Mouse (Mus musculus) midbrain, embryonic 12.5 days (tissue): Measurements from ENCODE around the gene Rbm18. TPM values are rescaled to one million over a fixed set of nuclear protein-coding genes. Genes with fewer than 3 reads are reported as not detected.
A peak's percentile ranks its signal among the peaks of the same experiment; 100 is the strongest.
"Not testable (repeated sequence)": the region's sequence is repeated elsewhere in the genome, so short reads cannot be mapped to it uniquely, and the experiment has no call there.

Source experiments
- ATAC-seq: fragments of 200-750 bp; cut with Nextera tagmentation; 2 replicates; pipeline ENCODE4 v1.8.0; 2017; ENCODE audit warnings: low read depth, moderate TSS enrichment, moderate library complexity; ENCODE audit not compliant: low FRiP score
- H3K27ac ChIP-seq: fragments of 300-500 bp; sonication (generic); replicated peaks from 2 replicates; pipeline ENCODE4 v1.5.1; 2016; ENCODE audit warnings: mild to moderate bottlenecking
- H3K27me3 ChIP-seq: fragments of 300-500 bp; sonication (generic); 2 replicates; pipeline ENCODE4 v1.6.1; 2016; ENCODE audit warnings: mild to moderate bottlenecking
- H3K36me3 ChIP-seq: fragments of 300-500 bp; sonication (generic); 2 replicates; pipeline ENCODE4 v1.6.1; 2016
- H3K4me1 ChIP-seq: fragments of 300-500 bp; sonication (generic); 2 replicates; pipeline ENCODE4 v1.6.1; 2016
- H3K4me2 ChIP-seq: fragments of 300-500 bp; sonication (generic); replicated peaks from 2 replicates; pipeline ENCODE4 v1.6.1; 2016; ENCODE audit warnings: mild to moderate bottlenecking, moderate library complexity
- H3K4me3 ChIP-seq: fragments of 300-500 bp; sonication (generic); 2 replicates; pipeline ENCODE4 v1.5.1; 2016; ENCODE audit warnings: mild to moderate bottlenecking
- H3K9ac ChIP-seq: fragments of 300-500 bp; sonication (generic); replicated peaks from 2 replicates; pipeline ENCODE4 v1.6.1; 2016; ENCODE audit warnings: mild to moderate bottlenecking, moderate library complexity
- H3K9me3 ChIP-seq: fragments of 300-500 bp; sonication (generic); 2 replicates; pipeline ENCODE4 v1.6.1; 2016; ENCODE audit warnings: mild to moderate bottlenecking
- WGBS: fragments of 180-500 bp; shearing (Covaris S2); methylation state at CpG from one replicate; pipeline ENCODE4 v1.1.7; 2016; 5-methylcytosine and 5-hydroxymethylcytosine counted together
- polyA plus RNA-seq: library from polyadenylated mRNA; unstranded; fragments of >200 nt; fragmentation: Nextera tagmentation; extraction: Ambion mirVana; gene quantifications from 2 replicates; pipeline ENCODE4 v1.2.1, GENCODE M21; 2016

The Rbm18 gene
- polyA plus RNA-seq, 1 experiment from 2014 or later, result 128 TPM

DNA sequence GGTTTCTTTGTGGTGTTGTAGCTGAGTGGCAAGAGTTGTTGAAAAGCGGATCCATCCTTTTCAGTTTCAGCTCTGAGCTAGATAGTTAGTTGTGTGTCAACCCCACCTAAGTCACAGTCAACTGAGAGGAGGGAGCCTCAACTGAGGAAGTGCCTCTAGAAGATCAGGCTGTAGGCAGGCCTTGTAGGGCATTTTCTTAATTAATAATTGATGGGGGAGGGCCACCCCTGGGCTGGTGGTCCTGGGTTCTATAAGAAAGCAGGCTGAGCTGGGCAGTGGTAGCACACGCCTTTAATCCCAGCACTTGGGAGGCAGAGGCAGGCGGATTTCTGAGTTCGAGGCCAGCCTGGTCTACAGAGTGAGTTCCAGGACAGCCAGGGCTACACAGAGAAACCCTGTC is 15.8 kb upstream of the Rbm18 start:
- not testable (repeated sequence) for H3K4me1 ChIP-seq, H3K27ac ChIP-seq, H3K27me3 ChIP-seq, H3K4me3 ChIP-seq, H3K9me3 ChIP-seq, H3K4me2 ChIP-seq, H3K9ac ChIP-seq, ATAC-seq
- WGBS, result 95% methylated on average over 4 of the region's 4 CpGs
- peaks cover 37% of the 10 kb centered on the region for H3K36me3 ChIP-seq

DNA sequence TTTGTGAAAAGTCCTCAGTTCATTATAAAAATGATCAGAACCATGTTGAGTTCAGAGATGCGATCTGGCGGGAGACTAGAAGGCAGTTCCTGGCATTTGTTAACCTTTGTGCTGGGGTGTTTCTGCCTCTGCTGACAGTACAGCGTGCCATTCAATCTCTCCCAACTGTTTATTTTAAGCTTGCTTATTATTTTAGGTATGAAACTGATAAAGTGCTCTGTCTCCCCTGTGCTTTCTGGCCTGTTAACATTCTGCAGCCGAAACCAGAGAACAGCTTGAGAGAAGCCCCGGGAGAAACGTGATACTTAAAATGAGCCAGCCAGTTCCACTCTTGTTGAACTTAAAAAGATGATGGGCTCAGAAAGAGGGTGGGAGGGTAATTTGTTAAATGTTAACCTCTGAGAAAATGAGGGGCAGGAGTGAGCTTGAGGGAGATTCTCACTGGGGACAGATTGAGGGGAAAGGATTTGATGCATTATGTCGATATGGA is 12.3 kb upstream of the Rbm18 start:
- no peaks in the 10 kb centered on the region for H3K27me3 ChIP-seq
- no peak overlapping the region for H3K9ac ChIP-seq
- no peak overlapping the region for H3K4me3 ChIP-seq
- H3K9me3 ChIP-seq, result no peaks in the 10 kb centered on the region
- no peaks in the 10 kb centered on the region for H3K4me1 ChIP-seq
- H3K4me2 ChIP-seq, result no peak overlapping the region
- WGBS, result 85% methylated on average over 7 of the region's 7 CpGs
- H3K36me3 ChIP-seq, result peaks cover 15% of the 10 kb centered on the region
- no peak overlapping the region for H3K27ac ChIP-seq
- ATAC-seq, result no peak

DNA sequence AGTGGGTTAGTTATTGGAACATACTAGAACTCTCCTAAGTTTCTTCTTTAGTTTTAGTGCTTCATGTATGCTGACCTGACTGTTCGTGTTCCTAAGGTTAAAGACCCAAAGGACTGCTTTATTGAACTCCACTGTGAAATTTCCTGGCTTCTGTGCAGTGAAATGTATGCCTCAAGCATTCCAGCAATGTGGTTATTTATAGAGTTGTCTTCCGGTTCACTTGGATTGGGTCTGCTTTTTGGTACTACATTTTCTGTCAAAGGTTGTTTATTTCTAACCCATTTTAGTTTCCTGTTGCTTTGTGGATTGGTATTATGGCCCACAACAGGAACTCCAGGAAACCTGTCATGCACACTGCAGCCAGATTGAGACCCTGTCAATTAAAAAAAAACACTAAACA is 2.5 kb upstream of the Rbm18 start:
- Histone ChIP-seq H3K4me3 (no peak overlapping the region), H3K9ac (no peak overlapping the region), H3K4me1 (peaks cover 16% of the 10 kb centered on the region), H3K36me3 (peaks cover 11% of the 10 kb centered on the region; the same call in 1 of the 2 replicates), H3K4me2 (no peak overlapping the region), H3K27ac (no peak overlapping the region), H3K27me3 (no peaks in the 10 kb centered on the region), H3K9me3 (no peaks in the 10 kb centered on the region)
- WGBS, result 83% methylated on average over 2 of the region's 2 CpGs
- no peak for ATAC-seq

DNA sequence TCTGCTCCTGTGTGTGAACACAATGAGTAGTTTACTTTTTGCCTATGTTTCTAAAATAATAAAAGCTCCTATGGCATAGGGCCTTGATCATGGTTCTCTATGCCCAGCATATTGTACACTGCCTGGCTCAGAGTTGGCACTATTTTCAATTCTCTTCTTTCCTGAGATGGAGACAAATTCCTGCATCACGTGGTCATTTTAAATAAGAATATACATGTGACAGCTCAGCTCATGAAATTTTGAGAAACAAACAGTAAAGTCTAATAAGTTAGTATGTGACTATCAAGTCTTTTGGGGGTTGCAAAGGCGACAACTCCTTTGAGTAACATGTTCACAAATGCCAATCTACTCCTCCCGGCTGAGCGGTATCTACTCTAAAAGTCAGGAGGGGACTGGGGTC is 686 bp downstream of the Rbm18 start:
- H3K9ac ChIP-seq, result peak overlapping the region; percentile 81
- H3K27ac ChIP-seq, result no peak overlapping the region; the same call in 1 of the 2 replicates
- peaks cover 16% of the 10 kb centered on the region for H3K4me1 ChIP-seq
- ATAC-seq, result no peak
- H3K36me3 ChIP-seq, result peaks cover 34% of the 10 kb centered on the region
- H3K4me3 ChIP-seq, result peak overlapping the region; percentile 83
- H3K4me2 ChIP-seq, result peak overlapping the region; percentile 76
- H3K27me3 ChIP-seq, result no peaks in the 10 kb centered on the region
- under 1% methylated on average over 4 of the region's 4 CpGs for WGBS
- no peaks in the 10 kb centered on the region for H3K9me3 ChIP-seq

DNA sequence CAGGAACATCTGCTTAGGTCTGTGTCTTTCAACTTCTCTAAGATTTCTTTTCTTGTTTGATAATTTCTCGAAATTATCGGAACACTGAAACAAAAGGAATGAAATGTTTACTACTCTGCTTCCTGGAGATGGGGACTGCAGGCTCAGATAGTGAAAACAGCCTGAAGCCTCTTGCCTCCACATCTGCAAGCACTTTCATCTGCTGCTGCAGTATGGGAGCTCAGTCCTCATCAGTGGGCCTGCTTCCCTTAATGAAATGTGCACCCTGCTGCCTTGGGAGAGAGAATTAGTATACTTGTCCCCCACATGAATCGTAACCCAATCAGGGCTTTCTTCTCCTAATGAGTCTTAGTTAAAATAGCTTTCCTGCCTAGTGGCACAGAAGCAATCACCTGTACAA is 7.5 kb downstream of the Rbm18 start:
- H3K4me1 ChIP-seq, result no peaks in the 10 kb centered on the region
- H3K9me3 ChIP-seq, result no peaks in the 10 kb centered on the region
- H3K4me2 ChIP-seq, result no peak overlapping the region
- 93% methylated on average over 3 of the region's 3 CpGs for WGBS
- no peak overlapping the region for H3K9ac ChIP-seq
- no peak overlapping the region for H3K27ac ChIP-seq
- peaks cover 73% of the 10 kb centered on the region for H3K36me3 ChIP-seq
- no peak for ATAC-seq
- no peak overlapping the region for H3K4me3 ChIP-seq
- no peaks in the 10 kb centered on the region for H3K27me3 ChIP-seq

DNA sequence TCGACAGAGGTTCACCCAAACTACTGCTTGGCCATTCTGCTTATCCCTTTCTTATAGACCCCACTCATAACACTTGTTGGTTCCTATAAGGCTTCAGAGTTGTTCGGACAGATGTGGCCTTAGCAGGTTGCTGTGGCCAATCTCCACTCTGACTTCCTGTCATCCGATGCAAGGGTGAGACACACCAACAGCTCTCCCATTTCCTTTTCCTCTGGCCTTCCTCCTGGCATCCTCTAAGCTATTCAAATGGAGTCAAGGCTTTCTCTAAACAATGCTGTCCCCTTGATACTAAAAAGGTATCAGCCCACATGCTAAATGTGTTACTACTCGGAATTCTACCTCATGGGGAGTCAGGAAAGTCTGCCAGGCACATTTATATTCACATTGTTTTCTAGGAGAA is 8.6 kb downstream of the Rbm18 start:
- ATAC-seq, result no peak
- H3K36me3 ChIP-seq, result peaks cover 73% of the 10 kb centered on the region
- H3K9ac ChIP-seq, result no peak overlapping the region
- no peaks in the 10 kb centered on the region for H3K9me3 ChIP-seq
- WGBS, result 84% methylated on average over 4 of the region's 4 CpGs
- no peak overlapping the region for H3K4me2 ChIP-seq
- H3K4me3 ChIP-seq, result no peak overlapping the region
- H3K27ac ChIP-seq, result no peak overlapping the region
- H3K27me3 ChIP-seq, result no peaks in the 10 kb centered on the region
- H3K4me1 ChIP-seq, result no peaks in the 10 kb centered on the region

DNA sequence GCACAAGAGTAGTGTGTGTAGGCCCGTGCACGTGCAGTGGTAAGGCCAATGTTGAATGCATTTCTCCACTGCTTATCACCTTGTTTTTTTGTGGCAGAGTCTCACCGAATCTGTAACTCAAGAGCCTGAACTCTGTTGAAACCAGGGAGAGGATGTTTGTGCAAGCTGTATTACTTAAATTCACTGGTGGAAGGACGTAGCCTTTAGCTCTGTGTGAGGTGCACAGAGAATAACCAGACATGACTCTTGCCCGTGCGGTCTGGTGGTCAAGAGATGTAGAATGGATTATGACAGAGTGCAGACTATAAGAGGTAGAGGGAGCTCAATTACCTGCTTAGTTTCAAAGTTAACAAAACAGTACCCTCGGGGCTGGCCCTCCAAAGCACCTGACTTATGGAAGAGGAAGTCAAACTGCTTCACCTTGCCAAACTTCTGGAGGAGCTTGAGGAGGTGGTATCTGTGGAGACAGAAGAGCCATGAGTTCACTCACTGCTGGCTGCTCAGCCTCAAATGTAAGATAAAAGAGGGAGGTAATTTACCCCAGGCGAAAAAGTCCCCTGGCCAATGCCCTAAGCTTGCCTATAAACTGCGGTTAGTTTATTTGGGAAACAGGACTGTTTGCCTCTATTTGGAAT is 9.7 kb downstream of the Rbm18 start:
- Histone ChIP-seq H3K4me3 (no peak overlapping the region), H3K4me1 (no peaks in the 10 kb centered on the region), H3K27ac (no peak overlapping the region), H3K36me3 (peaks cover 73% of the 10 kb centered on the region), H3K4me2 (no peak overlapping the region), H3K9me3 (no peaks in the 10 kb centered on the region), H3K9ac (no peak overlapping the region), H3K27me3 (no peaks in the 10 kb centered on the region)
- 94% methylated on average over 9 of the region's 9 CpGs for WGBS
- ATAC-seq, result no peak

DNA sequence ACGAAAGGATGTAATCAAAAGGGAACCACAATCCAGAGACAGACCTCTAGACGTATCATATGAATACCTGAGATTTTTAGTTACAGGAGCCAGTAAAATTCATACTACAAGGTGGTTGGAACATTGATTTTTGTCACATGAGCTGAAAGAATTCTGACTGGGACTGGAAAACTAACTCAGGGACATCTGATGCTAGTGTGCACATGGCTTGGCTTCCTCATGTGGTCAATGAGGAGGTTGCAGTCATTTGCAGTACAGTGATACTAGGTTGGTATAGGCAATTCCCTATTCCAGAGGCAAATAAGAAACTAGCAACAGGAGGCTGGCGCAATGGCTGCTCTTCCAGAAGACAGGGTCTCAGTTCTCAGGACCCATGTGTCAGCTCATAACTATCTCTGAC is 23.9 kb downstream of the Rbm18 start:
- Histone ChIP-seq H3K27me3 (peaks cover 30% of the 10 kb centered on the region), H3K9me3 (no peaks in the 10 kb centered on the region), H3K4me2 (no peak overlapping the region), H3K4me1 (no peaks in the 10 kb centered on the region), H3K9ac (no peak overlapping the region), H3K4me3 (no peak overlapping the region), H3K27ac (no peak overlapping the region), H3K36me3 (peaks cover 20% of the 10 kb centered on the region)
- 84% methylated on average over 3 of the region's 3 CpGs for WGBS
- ATAC-seq, result no peak

DNA sequence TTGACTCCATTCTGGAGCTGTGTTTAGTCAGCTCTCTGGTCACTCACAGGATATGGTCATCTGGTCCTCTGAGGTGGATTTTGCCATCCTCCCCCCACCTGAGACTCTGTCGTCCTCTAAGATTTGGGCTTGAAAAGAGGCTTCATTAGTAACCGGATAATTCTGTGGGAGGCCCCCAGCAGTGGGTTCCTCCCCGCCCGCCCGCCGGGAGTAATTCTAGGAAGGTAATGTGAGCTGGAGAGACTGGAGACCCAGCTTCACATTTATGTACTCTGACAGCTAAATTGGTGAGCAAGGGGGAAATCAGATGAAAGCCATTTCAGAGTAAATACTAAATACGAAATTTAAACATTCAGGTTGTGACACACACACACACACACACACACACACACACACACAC is 28.0 kb downstream of the Rbm18 start:
- H3K4me2 ChIP-seq, result no peak overlapping the region
- H3K9ac ChIP-seq, result no peak overlapping the region
- WGBS, result 4% methylated on average over 7 of the region's 7 CpGs
- no peak overlapping the region for H3K4me3 ChIP-seq
- H3K27ac ChIP-seq, result no peak overlapping the region
- H3K4me1 ChIP-seq, result peaks cover 21% of the 10 kb centered on the region
- no peak for ATAC-seq
- no peaks in the 10 kb centered on the region for H3K9me3 ChIP-seq
- peaks cover 70% of the 10 kb centered on the region for H3K27me3 ChIP-seq
- H3K36me3 ChIP-seq, result no peaks in the 10 kb centered on the region

DNA sequence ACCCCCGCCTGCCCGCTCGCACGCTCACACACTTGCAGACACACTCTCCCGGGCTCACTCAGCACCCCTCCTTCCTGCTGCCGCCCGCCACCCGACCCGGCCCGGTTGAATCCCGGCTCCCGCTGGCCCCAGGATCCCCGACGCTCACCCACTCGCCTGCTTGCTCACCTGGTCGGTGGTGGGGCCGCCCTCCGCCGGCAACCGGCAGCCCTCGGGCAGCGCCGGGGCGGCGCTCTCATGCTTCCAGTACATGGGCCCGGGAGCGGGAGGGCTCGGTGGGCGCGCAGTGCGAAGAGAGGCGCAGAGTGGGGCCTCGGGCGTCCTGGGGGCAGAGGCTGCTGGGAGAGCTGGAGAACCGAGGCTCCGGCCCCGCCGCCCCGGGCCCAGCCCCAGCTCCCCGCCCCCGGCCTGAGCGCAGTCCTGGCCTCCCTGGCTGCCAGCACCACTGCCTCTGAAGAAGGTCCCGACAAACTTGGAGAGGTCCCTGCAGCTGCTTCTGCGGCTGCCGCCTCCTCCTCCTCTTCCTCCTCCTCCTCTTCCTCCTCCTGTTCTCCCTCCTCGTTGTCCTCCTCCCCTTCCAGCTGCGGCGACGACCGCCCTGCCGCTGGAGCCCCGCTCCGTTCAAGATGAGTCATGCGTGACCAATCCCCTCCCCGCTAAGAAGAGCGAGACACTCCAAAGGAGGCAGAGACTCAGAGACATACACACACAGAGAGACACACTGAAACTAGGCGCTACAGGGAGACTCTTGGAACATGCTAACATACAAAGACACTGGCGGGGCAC is 31.4 kb downstream of the Rbm18 start, which contains the start of gene Lhx6:
Gene Lhx6 (minus strand): TSS at position 453 of the 786 bp plus-strand sequence.
- H3K27me3 ChIP-seq, result peaks cover 99% of the 10 kb centered on the region
- no peaks in the 10 kb centered on the region for H3K9me3 ChIP-seq
- no peak within 1 kb of the TSS; the same call in 1 of the 2 replicates for H3K9ac ChIP-seq
- H3K27ac ChIP-seq, result no peak within 1 kb of the TSS
- peak within 1 kb of the TSS; percentile 45 for H3K4me3 ChIP-seq
- under 1% methylated on average over 55 of the region's 58 CpGs for WGBS
- ATAC-seq, result peak; percentile 57
- H3K36me3 ChIP-seq, result no peaks in the 10 kb centered on the region
- H3K4me1 ChIP-seq, result peaks cover 32% of the 10 kb centered on the region
- H3K4me2 ChIP-seq, result peak within 1 kb of the TSS; percentile 78

DNA sequence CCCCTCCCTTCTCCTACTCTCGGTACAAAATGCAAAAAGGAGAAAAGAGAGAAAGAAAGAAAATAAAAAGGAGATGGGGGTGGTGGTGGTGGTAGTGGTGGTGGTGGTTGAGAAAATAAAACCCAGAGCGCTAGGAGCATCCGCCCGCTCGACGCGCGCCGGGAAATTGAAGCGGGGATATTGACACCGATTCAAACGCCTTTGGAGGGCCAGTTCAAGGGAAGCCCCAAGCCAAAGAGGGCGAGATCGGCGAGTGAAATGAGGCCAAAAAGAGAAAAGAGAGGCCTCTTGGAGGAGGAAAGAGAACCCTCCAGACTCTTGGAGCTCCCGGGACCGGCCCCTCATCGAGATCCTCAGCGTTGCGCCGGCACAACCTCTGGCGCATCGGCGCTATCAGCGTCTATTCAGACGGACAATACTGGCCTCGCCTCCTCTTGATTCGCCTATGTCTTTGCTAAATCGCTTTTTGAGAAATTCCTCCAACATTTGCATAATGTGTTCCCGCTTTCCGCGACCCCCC is 32.1 kb downstream of the Rbm18 start:
- WGBS, result under 1% methylated on average over 32 of the region's 32 CpGs
- peak overlapping the region; percentile 78 for H3K4me2 ChIP-seq
- no peaks in the 10 kb centered on the region for H3K9me3 ChIP-seq
- peaks cover 100% of the 10 kb centered on the region for H3K27me3 ChIP-seq
- peaks cover 32% of the 10 kb centered on the region for H3K4me1 ChIP-seq
- no peak overlapping the region; the same call in 1 of the 2 replicates for H3K9ac ChIP-seq
- peak overlapping the region; percentile 45 for H3K4me3 ChIP-seq
- H3K27ac ChIP-seq, result no peak overlapping the region
- peak; percentile 13; the same call in 1 of the 2 replicates for ATAC-seq
- H3K36me3 ChIP-seq, result no peaks in the 10 kb centered on the region
